Mouse (Mus musculus): ENCODE results near the gene Tstd2.

DNA sequence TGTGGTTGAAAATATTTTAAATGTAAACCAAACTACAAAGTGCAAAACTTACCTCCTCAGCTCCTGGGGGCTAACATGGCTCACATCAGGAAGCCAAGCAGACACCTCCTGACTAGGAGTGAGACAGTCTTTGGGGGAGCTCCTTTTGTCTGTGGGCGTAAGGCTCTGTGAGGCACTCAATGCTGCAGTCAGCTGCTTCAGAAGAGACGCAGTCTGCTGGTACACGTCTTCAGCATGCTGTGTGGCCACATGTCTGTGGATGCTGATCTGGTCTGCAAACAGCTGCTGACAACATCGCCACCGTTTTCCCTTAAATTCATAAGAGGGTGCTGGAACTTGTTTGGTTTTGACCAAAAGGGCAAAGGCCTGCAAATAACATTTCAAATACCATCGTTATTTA lies 6.7 kb downstream of the Tstd2 start:
- no peak for TF ChIP-seq CTCF (IDR thresholded peaks at IDR 0.05)
- no peak for TF ChIP-seq EP300 (IDR thresholded peaks at IDR 0.05)

Measured in lung, postnatal 0 days (tissue).